26 mouse cellular contexts compared by ENCODE assay signal in the genomic region with DNA sequence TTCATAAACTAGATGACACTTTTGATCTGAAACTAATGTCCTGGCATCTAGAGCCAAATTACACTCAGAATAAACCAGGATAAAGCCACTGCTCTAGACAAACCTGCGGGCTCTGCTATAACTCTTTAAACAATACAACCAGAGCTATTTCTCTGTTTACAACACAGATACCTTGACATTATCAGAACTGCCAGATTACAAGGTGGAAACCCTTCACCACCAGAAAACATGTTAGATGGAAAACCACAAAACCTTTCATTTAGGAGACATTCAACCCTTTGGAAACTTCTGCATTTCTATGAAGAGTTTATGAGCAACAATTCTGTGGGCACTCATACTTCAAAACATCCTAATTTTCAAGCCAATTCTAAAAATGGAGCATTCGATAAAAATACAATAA. TPM values are rescaled to one million over a fixed set of nuclear protein-coding genes. Genes with fewer than 3 reads are reported as not detected.
DNase-seq lines count a peak whose midpoint lies in the region; ATAC-seq and TF ChIP-seq lines count a peak whose summit lies in the region.
"Had no signal": no experiment of that assay in that cellular context is flagged by ENCODE, and none has a peak within 500 bp of the region (broad histone marks: within the 10 kb centered on the region; RNA-seq: fewer than 3 reads in every experiment).

No protein-coding gene starts in this region.

- no peaks in the 10 kb centered on the region for H3K36me3 ChIP-seq in stomach, postnatal 0 days (ENCODE audit: control insufficient read depth, insufficient read depth, low read length)
- H3K36me3 ChIP-seq: embryonic facial prominence, embryonic 13.5 days; embryonic facial prominence, embryonic 15.5 days; forebrain, embryonic 10.5 days; forebrain, embryonic 12.5 days had no signal

- WGBS in stomach, postnatal 0 days: 79% methylated on average over 2 of the region's 2 CpGs

- peak; percentile 46 for ATAC-seq in common myeloid progenitor, adult 5-6 weeks (replicated peaks; ENCODE audit: low read depth, poor library complexity, severe bottlenecking)
- peak; percentile 64 to 72 for ATAC-seq in hematopoietic stem cell, adult 5-6 weeks (replicated peaks in 1 of 2; ENCODE audit: insufficient read depth in 1 of 2, low FRiP score in 2 of 2, low TSS enrichment in 1 of 2, low read depth in 1 of 2, poor library complexity in 2 of 2, severe bottlenecking in 2 of 2)
- ATAC-seq in stomach, postnatal 0 days (ENCODE audit: low FRiP score, low TSS enrichment): no peak
- ATAC-seq: activated CD4-positive, CD25-positive, alpha-beta regulatory T cell, adult 4 months; forebrain, embryonic 14.5 days; forebrain, embryonic 16.5 days; Patski had no signal

- intact Hi-C loops in left cerebral cortex, adult 2 months (cut with DNase I): no loop called here
- intact Hi-C loops in left cerebral cortex, postnatal 25 days (cut with DNase I): no loop called here

- no peak for DNase-seq in left cerebral cortex, adult 2 months (ENCODE audit: extremely low spot score in 1 of 2, low spot score in 2 of 2)
- DNase-seq in left cerebral cortex, postnatal 25 days (ENCODE audit: low spot score in 2 of 2): no peak
- DNase-seq in 416B (ENCODE audit: low read depth): peak; percentile 73
- no peak for DNase-seq in kidney, adult 9 months
- DNase-seq in stomach, postnatal 0 days (ENCODE audit: low spot score): no peak
- DNase-seq in urinary bladder, postnatal 4 days (ENCODE audit: low spot score in 2 of 2): no peak
- DNase-seq: adrenal gland, adult 8-10 months; adrenal gland, postnatal 14 days; adrenal gland, postnatal 36 days; cerebellum, adult 11-12 months; cerebellum, adult 2 months; cerebellum, adult 9-10 months; cerebellum, postnatal 10 days; cerebellum, postnatal 25 days; embryo, embryonic 11 days had no signal

- no peak overlapping the region for H3K4me2 ChIP-seq in stomach, postnatal 0 days (replicated peaks; ENCODE audit: low read depth)
- H3K4me2 ChIP-seq: embryonic facial prominence, embryonic 13.5 days; embryonic facial prominence, embryonic 15.5 days; forebrain, embryonic 12.5 days had no signal

- H3K4me3 ChIP-seq in left cerebral cortex, adult 2 months: no peak overlapping the region
- no peak overlapping the region for H3K4me3 ChIP-seq in stomach, postnatal 0 days (ENCODE audit: low read depth, low read length)
- H3K4me3 ChIP-seq: embryonic facial prominence, embryonic 13.5 days; embryonic facial prominence, embryonic 15.5 days; erythroblast, embryonic 14.5 days; forebrain, embryonic 10.5 days; forebrain, embryonic 12.5 days had no signal

- TF ChIP-seq CTCF in left cerebral cortex, adult 2 months (IDR thresholded peaks at IDR 0.05): no peak
- no peak for TF ChIP-seq CTCF in stomach, postnatal 0 days (IDR thresholded peaks at IDR 0.05; ENCODE audit: low read depth)

- no peak for TF ChIP-seq EP300 in stomach, postnatal 0 days (optimal IDR thresholded peaks at IDR 0.05)

- peak overlapping the region; percentile 41; the same call in 1 of the 2 replicates for H3K27ac ChIP-seq in left cerebral cortex, adult 2 months
- H3K27ac ChIP-seq in stomach, postnatal 0 days (replicated peaks): no peak overlapping the region
- H3K27ac ChIP-seq: embryonic facial prominence, embryonic 13.5 days; embryonic facial prominence, embryonic 15.5 days; forebrain, embryonic 10.5 days; forebrain, embryonic 12.5 days had no signal

- no peak overlapping the region for H3K9ac ChIP-seq in stomach, postnatal 0 days (ENCODE audit: low read length)
- H3K9ac ChIP-seq: embryonic facial prominence, embryonic 13.5 days; embryonic facial prominence, embryonic 15.5 days; forebrain, embryonic 12.5 days had no signal

- H3K4me1 ChIP-seq in stomach, postnatal 0 days (replicated peaks; ENCODE audit: control insufficient read depth, insufficient read depth): no peaks in the 10 kb centered on the region
- H3K4me1 ChIP-seq: embryonic facial prominence, embryonic 13.5 days; embryonic facial prominence, embryonic 15.5 days; forebrain, embryonic 10.5 days; forebrain, embryonic 12.5 days had no signal

- H3K9me3 ChIP-seq in stomach, postnatal 0 days (ENCODE audit: control insufficient read depth, low read length): no peaks in the 10 kb centered on the region
- H3K9me3 ChIP-seq: embryonic facial prominence, embryonic 13.5 days; embryonic facial prominence, embryonic 15.5 days; forebrain, embryonic 10.5 days; forebrain, embryonic 12.5 days had no signal

- no peaks in the 10 kb centered on the region for H3K27me3 ChIP-seq in stomach, postnatal 0 days (ENCODE audit: control insufficient read depth, insufficient read depth, low read length)
- H3K27me3 ChIP-seq: embryonic facial prominence, embryonic 13.5 days; embryonic facial prominence, embryonic 15.5 days; forebrain, embryonic 12.5 days; Patski had no signal

RNA-seq across cellular contexts. Expression of a gene that starts 20.4 kb away (rescaled TPM):
- 1 to 10 TPM; 3.2 to 3.9 TPM for total RNA-seq in left cerebral cortex, adult 2 months (2021)
- total RNA-seq in left cerebral cortex, postnatal 25 days (2021): 1 to 10 TPM; 3.1 to 4.2 TPM
- total RNA-seq in common myeloid progenitor, adult 5-6 weeks (2017): 11.3 and 14.1 TPM in 2 replicates
- 18.5 and 18.7 TPM in 2 replicates for total RNA-seq in hematopoietic stem cell, adult 5-6 weeks (2017)
- polyA plus RNA-seq in stomach, postnatal 0 days (2015; fragmentation: Nextera tagmentation; extraction: Ambion mirVana): 21.4 and 21.5 TPM in 2 replicates
